Mouse (Mus musculus) testis, adult 2 months (tissue): ENCODE data around the gene Thy1. TPM values are rescaled to one million over a fixed set of nuclear protein-coding genes. Genes with fewer than 3 reads are reported as not detected.

Source experiments
- H3K27ac ChIP-seq: fragments of 200-500 bp; 2 replicates; pipeline ENCODE4 v1.5.1; 2012; ENCODE audit warnings: low read depth, low read length; ENCODE audit not compliant: control insufficient read depth, insufficient read depth
- H3K27me3 ChIP-seq: fragments of 200-500 bp; 2 replicates; pipeline ENCODE4 v1.6.1; 2012; ENCODE audit warnings: mild to moderate bottlenecking, low read length, moderate library complexity; ENCODE audit not compliant: control insufficient read depth, insufficient read depth
- H3K36me3 ChIP-seq: fragments of 200-500 bp; 2 replicates; pipeline ENCODE4 v1.6.1; 2012; ENCODE audit warnings: mild to moderate bottlenecking, low read length; ENCODE audit not compliant: control insufficient read depth, insufficient read depth
- H3K4me1 ChIP-seq: fragments of 200-500 bp; 2 replicates; pipeline ENCODE4 v1.6.1; 2012; ENCODE audit warnings: low read length; ENCODE audit not compliant: control insufficient read depth, insufficient read depth
- H3K4me3 ChIP-seq: fragments of 200-500 bp; 2 replicates; pipeline ENCODE4 v1.5.1; 2012; ENCODE audit warnings: low read depth, mild to moderate bottlenecking, low read length, moderate library complexity, mixed read lengths; ENCODE audit not compliant: control insufficient read depth
- CTCF ChIP-seq: fragments of 200-500 bp; IDR thresholded peaks from 2 replicates; pipeline ENCODE4 v1.5.1; 2012; ENCODE audit warnings: low read depth, mild to moderate bottlenecking, inconsistent platforms, low read length, moderate library complexity; ENCODE audit not compliant: control insufficient read depth, insufficient read depth, insufficient replicate concordance
- POLR2A ChIP-seq: fragments of 200-500 bp; IDR thresholded peaks from 2 replicates; pipeline ENCODE4 v1.6.1; 2012; ENCODE audit warnings: low read depth, mild to moderate bottlenecking, inconsistent platforms, low read length, moderate library complexity; ENCODE audit not compliant: control insufficient read depth
- polyA plus RNA-seq: library from polyadenylated mRNA; depleted of rRNA; stranded (reverse); fragments of >200 nt; gene quantifications from 2 replicates; pipeline ENCODE4 v1.2.3, GENCODE M21; 2012

Gene Thy1
- polyA plus RNA-seq, 1 experiment, result 0.36 TPM

GRCm38 (mm10) chr9:44074395-44075275 lies 31.5 kb downstream of the Thy1 start:
- Histone ChIP-seq H3K4me1 (peaks cover 7% of the 10 kb centered on the region), H3K27me3 (no peaks in the 10 kb centered on the region)

DNA sequence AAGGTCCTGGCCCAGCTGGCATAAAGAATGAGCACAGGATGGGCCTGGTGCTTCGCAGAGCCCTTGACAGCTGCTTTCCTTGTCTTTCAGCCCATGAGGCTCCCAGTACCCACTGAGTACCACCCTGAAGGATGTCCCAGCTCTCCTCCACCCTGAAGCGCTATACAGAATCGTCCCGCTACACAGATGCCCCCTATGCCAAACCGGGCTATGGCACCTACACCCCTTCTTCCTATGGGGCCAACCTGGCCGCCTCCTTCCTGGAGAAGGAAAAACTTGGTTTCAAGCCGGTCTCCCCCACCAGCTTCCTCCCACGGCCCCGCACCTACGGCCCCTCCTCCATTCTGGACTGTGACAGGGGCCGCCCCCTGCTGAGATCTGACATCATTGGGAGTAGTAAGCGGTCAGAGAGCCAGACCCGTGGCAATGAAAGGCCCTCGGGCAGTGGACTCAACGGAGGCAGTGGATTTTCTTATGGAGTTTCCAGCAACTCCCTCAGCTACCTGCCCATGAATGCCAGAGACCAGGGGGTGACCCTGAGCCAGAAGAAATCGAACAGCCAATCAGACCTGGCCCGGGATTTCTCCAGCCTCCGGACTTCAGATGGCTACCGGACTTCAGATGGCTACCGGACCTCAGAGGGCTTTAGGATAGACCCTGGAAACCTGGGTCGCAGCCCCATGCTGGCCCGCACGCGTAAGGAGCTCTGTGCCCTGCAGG lies 32.3 kb downstream of the Thy1 start:
- H3K36me3 ChIP-seq, result no peaks in the 10 kb centered on the region
- H3K4me3 ChIP-seq, result peak overlapping the region; percentile 9; the same call in 1 of the 2 replicates
- no peak overlapping the region for H3K27ac ChIP-seq
- H3K27me3 ChIP-seq, result no peaks in the 10 kb centered on the region
- H3K4me1 ChIP-seq, result peaks cover 11% of the 10 kb centered on the region
- TF ChIP-seq POLR2A, result peak; percentile 18
- no peak for TF ChIP-seq CTCF

More at GRCm38 (mm10) chr9:44074395-44075275, 31.5 kb downstream of the Thy1 start:
- no peak for TF ChIP-seq POLR2A
- TF ChIP-seq CTCF, result no peak
- Histone ChIP-seq H3K4me3 (peak overlapping the region; percentile 9; the same call in 1 of the 2 replicates), H3K36me3 (no peaks in the 10 kb centered on the region), H3K27ac (no peak overlapping the region)

DNA sequence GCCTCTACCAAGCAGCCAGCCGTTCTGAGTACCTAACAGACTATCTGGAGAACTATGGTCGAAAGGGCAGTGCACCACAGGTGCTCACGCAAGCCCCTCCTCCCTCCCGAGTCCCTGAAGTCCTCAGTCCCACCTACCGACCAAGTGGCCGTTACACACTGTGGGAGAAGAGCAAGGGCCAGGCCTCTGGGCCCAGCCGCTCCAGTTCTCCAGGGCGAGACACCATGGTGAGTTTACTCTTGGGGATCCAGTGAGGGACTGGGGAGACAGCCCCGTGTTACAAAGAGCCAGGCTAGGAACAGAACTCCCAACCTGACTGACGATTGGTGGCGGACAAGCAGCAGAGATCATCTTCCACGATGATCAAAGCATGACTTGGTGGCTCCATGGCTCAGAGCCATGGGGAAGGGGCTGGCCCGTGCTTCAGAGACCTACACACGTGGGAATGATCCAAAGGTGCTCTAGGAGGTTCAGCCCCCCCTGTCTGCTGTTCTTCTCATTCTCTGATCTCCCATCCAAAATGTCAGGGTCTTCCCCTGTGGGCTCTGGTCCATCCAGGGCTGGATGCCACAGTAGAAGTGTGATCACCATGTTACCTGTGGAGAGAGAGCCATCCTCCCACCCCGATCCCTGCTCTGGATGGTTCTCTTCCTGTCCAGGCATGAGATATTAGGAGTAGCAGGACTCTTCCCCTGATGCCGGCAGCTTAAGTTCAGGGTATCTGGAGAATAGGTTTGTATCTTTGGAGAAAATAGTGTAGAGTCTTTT lies 33.0 kb downstream of the Thy1 start:
- Histone ChIP-seq H3K4me3 (no peak overlapping the region), H3K27ac (no peak overlapping the region), H3K4me1 (peaks cover 11% of the 10 kb centered on the region), H3K36me3 (no peaks in the 10 kb centered on the region), H3K27me3 (no peaks in the 10 kb centered on the region)
- no peak for TF ChIP-seq CTCF
- TF ChIP-seq POLR2A, result no peak

DNA sequence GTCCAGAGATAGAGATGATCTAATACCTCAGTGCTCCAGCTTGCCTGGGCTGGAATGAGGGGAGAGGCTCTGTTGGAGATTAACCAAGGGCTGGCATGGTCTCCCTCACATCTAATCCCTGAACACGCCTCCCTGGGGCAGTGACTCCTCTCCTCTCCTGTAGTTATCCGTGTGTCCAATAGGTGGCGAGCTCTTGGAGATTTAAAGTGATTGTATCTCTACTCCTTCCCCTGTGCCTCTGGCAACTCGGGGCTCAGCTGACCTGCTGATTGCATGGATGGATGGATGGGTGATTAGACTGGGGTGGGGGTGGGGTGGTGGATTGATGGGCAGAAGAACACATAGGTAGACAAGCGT lies 33.6 kb downstream of the Thy1 start:
- TF ChIP-seq CTCF, result peak; percentile 42; the same call in 1 of the 2 replicates
- no peak for TF ChIP-seq POLR2A
- no peak overlapping the region for H3K27ac ChIP-seq
- H3K4me3 ChIP-seq, result no peak overlapping the region
- H3K4me1 ChIP-seq, result peaks cover 11% of the 10 kb centered on the region
- H3K36me3 ChIP-seq, result no peaks in the 10 kb centered on the region
- no peaks in the 10 kb centered on the region for H3K27me3 ChIP-seq

GRCm38 (mm10) chr9:44077266-44077910 lies 34.2 kb downstream of the Thy1 start:
- TF ChIP-seq CTCF, result no peak
- Histone ChIP-seq H3K4me1 (peaks cover 9% of the 10 kb centered on the region), H3K36me3 (no peaks in the 10 kb centered on the region), H3K27me3 (no peaks in the 10 kb centered on the region), H3K4me3 (no peak overlapping the region), H3K27ac (no peak overlapping the region)

GRCm38 (mm10) chr9:44078136-44078797 lies 35.1 kb downstream of the Thy1 start:
- TF ChIP-seq POLR2A (no peak), CTCF (no peak)
- H3K4me3 ChIP-seq, result no peak overlapping the region
- H3K27ac ChIP-seq, result no peak overlapping the region
- no peaks in the 10 kb centered on the region for H3K36me3 ChIP-seq
- no peaks in the 10 kb centered on the region for H3K27me3 ChIP-seq
- H3K4me1 ChIP-seq, result peaks cover 7% of the 10 kb centered on the region
